Mouse (Mus musculus) thymus, adult 2 months (tissue): ENCODE measurements around the gene Esam.

ENCODE experiments used
- CTCF ChIP-seq: fragments of 200-500 bp; IDR thresholded peaks from 2 replicates; pipeline ENCODE4 v1.5.1; 2012; ENCODE audit warnings: mild to moderate bottlenecking, control low read depth, low read length, moderate library complexity, borderline replicate concordance; ENCODE audit not compliant: control insufficient read depth, poor library complexity, insufficient read depth; ENCODE audit errors: extremely low read depth
- POLR2A ChIP-seq: fragments of 200-500 bp; IDR thresholded peaks from 2 replicates; pipeline ENCODE4 v1.6.1; 2012; ENCODE audit warnings: mild to moderate bottlenecking, low read length, control low read depth, moderate library complexity; ENCODE audit not compliant: control insufficient read depth, poor library complexity, insufficient read depth; ENCODE audit errors: extremely low read depth

GRCm38 (mm10) chr9:37554279-37554678 is 26.4 kb downstream of the Esam start:
- TF ChIP-seq CTCF, result no peak
- TF ChIP-seq POLR2A, result no peak
